Mouse (Mus musculus) ES-Bruce4 (cell line): Measurements from ENCODE around the gene Ube2l3. TPM values are rescaled to one million over a fixed set of nuclear protein-coding genes. Genes with fewer than 3 reads are reported as not detected.

Experiments
- H3K27ac ChIP-seq: 2 replicates; pipeline ENCODE4 v1.5.1; 2012; ENCODE audit warnings: low read length, inconsistent platforms; ENCODE audit not compliant: insufficient read depth
- H3K27me3 ChIP-seq: 2 replicates; pipeline ENCODE4 v1.6.1; 2012; ENCODE audit warnings: mild to moderate bottlenecking, low read length, inconsistent platforms; ENCODE audit not compliant: control insufficient read depth, poor library complexity, insufficient read depth, severe bottlenecking
- H3K36me3 ChIP-seq: 2 replicates; pipeline ENCODE4 v1.6.1; 2012; ENCODE audit warnings: inconsistent platforms, mild to moderate bottlenecking, low read length, moderate library complexity; ENCODE audit not compliant: control insufficient read depth, poor library complexity, insufficient read depth, severe bottlenecking
- H3K4me1 ChIP-seq: one replicate; pipeline ENCODE4 v1.8.1; 2011; ENCODE audit warnings: low read length; ENCODE audit not compliant: control insufficient read depth, insufficient read depth
- H3K4me3 ChIP-seq: 2 replicates; pipeline ENCODE4 v1.5.1; 2011; ENCODE audit warnings: low read depth, mild to moderate bottlenecking, low read length
- H3K9ac ChIP-seq: 2 replicates; pipeline ENCODE4 v1.6.1; 2012; ENCODE audit warnings: low read depth, mild to moderate bottlenecking, inconsistent platforms; ENCODE audit not compliant: poor library complexity, severe bottlenecking
- H3K9me3 ChIP-seq: replicated peaks from 2 replicates; pipeline ENCODE4 v1.6.1; 2012; ENCODE audit warnings: mild to moderate bottlenecking, low read length, inconsistent platforms; ENCODE audit not compliant: control insufficient read depth, poor library complexity, insufficient read depth, severe bottlenecking
- CTCF ChIP-seq: IDR thresholded peaks from one replicate; pipeline ENCODE4 v1.8.1; 2011; ENCODE audit warnings: low read depth, low read length
- EP300 ChIP-seq: IDR thresholded peaks from 2 replicates; pipeline ENCODE4 v1.6.1; 2011; ENCODE audit warnings: low read depth, low read length; ENCODE audit not compliant: insufficient read depth
- POLR2A ChIP-seq: IDR thresholded peaks from one replicate; pipeline ENCODE4 v1.8.1; 2011; ENCODE audit warnings: low read length; ENCODE audit not compliant: insufficient read depth
- polyA plus RNA-seq: library from polyadenylated mRNA; stranded (reverse); fragments of >200 nt; gene quantifications from 2 replicates; pipeline ENCODE4 v1.2.4, GENCODE M21; 2011; ENCODE audit warnings: low read depth; ENCODE audit not compliant: missing spikeins, insufficient read depth, insufficient read length

Ube2l3 gene
- polyA plus RNA-seq, 1 experiment, result 207 TPM

GRCm38 (mm10) chr16:17239409-17239808 is 37.0 kb upstream of the Ube2l3 start:
- Histone ChIP-seq H3K9ac (no peak overlapping the region), H3K4me1 (peaks cover 23% of the 10 kb centered on the region), H3K4me3 (no peak overlapping the region), H3K36me3 (no peaks in the 10 kb centered on the region), H3K27me3 (no peaks in the 10 kb centered on the region), H3K9me3 (no peaks in the 10 kb centered on the region), H3K27ac (no peak overlapping the region)
- TF ChIP-seq CTCF (no peak), POLR2A (no peak), EP300 (no peak)

- Histone ChIP-seq H3K4me3 (no peak overlapping the region), H3K9ac (no peak overlapping the region), H3K4me1 (peaks cover 17% of the 10 kb centered on the region), H3K27ac (no peak overlapping the region), H3K27me3 (no peaks in the 10 kb centered on the region), H3K36me3 (no peaks in the 10 kb centered on the region), H3K9me3 (no peaks in the 10 kb centered on the region)
- TF ChIP-seq POLR2A, result no peak
- no peak for TF ChIP-seq CTCF
- no peak for TF ChIP-seq EP300
Measured at GRCm38 (mm10) chr16:17237634-17238033, 35.2 kb upstream of the Ube2l3 start.

GRCm38 (mm10) chr16:17234916-17235665 is 32.6 kb upstream of the Ube2l3 start:
- Histone ChIP-seq H3K9me3 (no peaks in the 10 kb centered on the region), H3K4me1 (peaks cover 17% of the 10 kb centered on the region), H3K4me3 (peak overlapping the region; percentile 93), H3K36me3 (no peaks in the 10 kb centered on the region), H3K9ac (peak overlapping the region; percentile 94), H3K27ac (0 out of 2 replicates have a peak overlapping the region, but pooled peaks have one; percentile 29), H3K27me3 (no peaks in the 10 kb centered on the region)
- no peak for TF ChIP-seq CTCF
- TF ChIP-seq POLR2A, result no peak
- no peak for TF ChIP-seq EP300

- Histone ChIP-seq H3K27ac (peak overlapping the region; percentile 37; the same call in 1 of the 2 replicates), H3K9me3 (no peaks in the 10 kb centered on the region; the same call in 1 of the 2 replicates), H3K4me3 (peak overlapping the region; percentile 93), H3K27me3 (no peaks in the 10 kb centered on the region), H3K4me1 (peaks cover 17% of the 10 kb centered on the region), H3K36me3 (no peaks in the 10 kb centered on the region), H3K9ac (peak overlapping the region; percentile 94)
- no peak for TF ChIP-seq CTCF
- no peak for TF ChIP-seq POLR2A
- 0 out of 2 replicates have a peak, but pooled peaks have one; percentile 48 for TF ChIP-seq EP300
Measured at GRCm38 (mm10) chr16:17234499-17234895, 32.0 kb upstream of the Ube2l3 start.

GRCm38 (mm10) chr16:17233702-17234498 is 31.5 kb upstream of the Ube2l3 start:
- no peaks in the 10 kb centered on the region; the same call in 1 of the 2 replicates for H3K9me3 ChIP-seq

More at GRCm38 (mm10) chr16:17233702-17234498, 31.5 kb upstream of the Ube2l3 start:
- Histone ChIP-seq H3K4me1 (peaks cover 12% of the 10 kb centered on the region), H3K27me3 (no peaks in the 10 kb centered on the region), H3K27ac (peak overlapping the region; percentile 37), H3K9ac (peak overlapping the region; percentile 94), H3K36me3 (no peaks in the 10 kb centered on the region), H3K4me3 (peak overlapping the region; percentile 93)
- TF ChIP-seq CTCF (no peak), EP300 (no peak), POLR2A (no peak)
